Mouse (Mus musculus) small intestine, adult 2 months (tissue): Measurements from ENCODE around the gene Gcnt2. TPM values are rescaled to one million over a fixed set of nuclear protein-coding genes. Genes with fewer than 3 reads are reported as not detected.

ENCODE experiments used
- H3K27ac ChIP-seq: fragments of 200-500 bp; 2 replicates; pipeline ENCODE4 v1.5.1; 2012; ENCODE audit warnings: low read depth, low read length, control low read depth, inconsistent platforms; ENCODE audit not compliant: insufficient read depth
- H3K27me3 ChIP-seq: fragments of 200-500 bp; 2 replicates; pipeline ENCODE4 v1.6.1; 2012; ENCODE audit warnings: mild to moderate bottlenecking, moderate library complexity, low read length, inconsistent platforms; ENCODE audit not compliant: control insufficient read depth, insufficient read depth
- H3K36me3 ChIP-seq: fragments of 200-500 bp; 2 replicates; pipeline ENCODE4 v1.6.1; 2012; ENCODE audit warnings: mild to moderate bottlenecking, low read length, control low read depth, inconsistent platforms; ENCODE audit not compliant: control insufficient read depth, insufficient read depth
- H3K4me1 ChIP-seq: fragments of 200-500 bp; 2 replicates; pipeline ENCODE4 v1.6.1; 2012; ENCODE audit warnings: low read length, inconsistent platforms, mixed read lengths; ENCODE audit not compliant: control insufficient read depth, insufficient read depth, insufficient read length
- H3K4me3 ChIP-seq: fragments of 200-500 bp; 2 replicates; pipeline ENCODE4 v1.5.1; 2012; ENCODE audit warnings: low read depth, mild to moderate bottlenecking, control low read depth, inconsistent platforms, low read length, moderate library complexity
- CTCF ChIP-seq: fragments of 200-500 bp; IDR thresholded peaks from 2 replicates; pipeline ENCODE4 v1.5.1; 2012; ENCODE audit warnings: low read depth, mild to moderate bottlenecking, control low read depth, inconsistent platforms, low read length, moderate library complexity, mixed read lengths; ENCODE audit not compliant: insufficient replicate concordance, insufficient read length; ENCODE audit errors: extremely low read depth
- POLR2A ChIP-seq: fragments of 200-500 bp; IDR thresholded peaks from 2 replicates; pipeline ENCODE4 v1.6.1; 2012; ENCODE audit warnings: low read depth, mild to moderate bottlenecking, control low read depth, inconsistent platforms, low read length, moderate library complexity
- WGBS: fragments of 180-500 bp; shearing (Covaris S2); methylation state at CpG from one replicate; pipeline ENCODE4 v1.1.7; 2018; 5-methylcytosine and 5-hydroxymethylcytosine counted together
- polyA plus RNA-seq: library from polyadenylated mRNA; depleted of rRNA; stranded (reverse); fragments of >200 nt; gene quantifications from 2 replicates; pipeline ENCODE4 v1.2.3, GENCODE M21; 2012; rRNA removed

The Gcnt2 gene
- polyA plus RNA-seq, result 2.2 and 3.8 TPM in 2 replicates

DNA sequence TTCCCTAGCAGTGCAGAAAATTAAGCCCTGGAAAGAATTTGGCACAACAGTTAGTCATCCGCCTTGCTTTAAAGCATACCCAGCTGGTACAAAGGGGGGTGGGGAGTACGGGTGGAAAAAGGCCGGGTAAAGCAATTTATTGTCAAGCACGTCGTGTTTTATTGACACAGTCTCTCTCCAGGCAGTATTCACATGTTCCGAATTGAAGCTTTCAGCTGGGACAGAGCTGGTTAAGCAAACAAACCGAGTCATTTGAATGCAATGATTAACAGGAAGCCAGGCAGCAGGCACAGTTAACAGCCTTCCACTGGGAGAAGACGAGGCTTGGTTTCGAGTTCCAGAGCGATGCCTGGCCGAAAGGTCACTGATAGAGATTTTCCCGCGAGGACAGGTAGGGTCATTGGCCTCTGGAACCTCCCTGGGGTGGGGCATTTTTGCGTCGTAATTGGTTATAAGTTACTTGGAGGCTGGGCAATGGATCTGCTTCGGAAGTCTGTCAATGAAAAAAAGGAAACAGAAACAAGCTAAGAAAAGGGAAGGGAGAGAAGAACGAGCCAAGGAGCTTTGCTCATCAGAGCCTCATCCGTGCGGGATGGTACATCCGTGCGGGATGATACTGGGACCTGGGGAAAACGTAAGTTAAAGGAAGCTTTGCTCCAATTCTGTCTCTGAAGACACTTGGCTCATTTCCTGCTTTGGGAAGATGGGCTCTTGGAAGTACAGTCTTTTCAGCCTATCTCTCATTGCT lies at the start of gene Gcnt2:
Gcnt2 (plus strand) TSS at position 103 of the 748 bp plus-strand sequence.
- TF ChIP-seq CTCF, result no peak
- peak; percentile 56; the same call in 1 of the 2 replicates for TF ChIP-seq POLR2A
- 3% methylated on average over 22 of the region's 22 CpGs for WGBS
- Histone ChIP-seq H3K27me3 (no peaks in the 10 kb centered on the region), H3K36me3 (no peaks in the 10 kb centered on the region), H3K27ac (peak within 1 kb of the TSS; percentile 82), H3K4me1 (peaks cover 5% of the 10 kb centered on the region; the same call in 1 of the 2 replicates), H3K4me3 (peak within 1 kb of the TSS; percentile 67)

DNA sequence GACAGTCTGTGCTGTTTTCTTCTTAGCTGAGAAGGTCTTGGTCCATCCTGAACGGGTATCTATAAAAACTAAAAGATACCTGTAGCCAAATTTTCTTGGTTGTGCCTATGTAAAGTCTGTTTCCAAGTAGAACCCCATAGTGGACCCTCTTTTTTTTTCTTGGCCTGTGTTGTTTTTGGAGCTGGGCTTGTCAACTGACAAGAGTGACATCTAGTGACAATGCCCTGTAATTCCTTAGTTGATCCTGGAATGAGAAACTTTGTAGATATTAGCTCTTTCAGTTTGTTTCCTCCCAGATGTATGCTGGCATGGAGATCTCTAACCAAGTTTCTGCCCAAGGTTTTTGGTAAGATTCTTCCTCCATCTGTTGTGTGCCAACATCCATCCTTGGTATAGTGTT lies 38.9 kb upstream of the Gcnt2 start:
- Histone ChIP-seq H3K4me3 (no peak overlapping the region), H3K4me1 (no peaks in the 10 kb centered on the region), H3K27me3 (no peaks in the 10 kb centered on the region), H3K36me3 (no peaks in the 10 kb centered on the region), H3K27ac (no peak overlapping the region)
- TF ChIP-seq CTCF (no peak), POLR2A (no peak)
- WGBS, result 62% methylated on average over 1 of the region's 1 CpGs

DNA sequence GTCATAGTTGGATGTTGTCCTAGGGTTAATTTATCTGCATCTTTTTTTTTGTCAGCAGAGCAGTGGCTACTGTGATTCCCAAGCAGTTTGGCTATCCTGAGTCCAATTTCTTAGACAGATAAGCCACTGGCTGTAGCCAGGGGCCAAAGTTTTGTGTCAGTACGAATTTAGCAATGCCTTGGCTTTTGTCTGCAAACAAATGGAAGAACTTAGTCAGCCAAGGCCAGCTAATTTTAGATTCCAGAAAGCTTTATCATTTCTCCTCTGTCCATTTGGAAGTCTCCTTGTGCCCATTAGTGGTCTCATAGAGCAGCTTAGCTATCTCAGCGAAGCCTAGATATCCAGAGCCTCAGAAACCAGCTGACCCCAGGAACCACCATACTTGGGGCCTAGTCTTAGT lies 37.6 kb upstream of the Gcnt2 start:
- Histone ChIP-seq H3K36me3 (no peaks in the 10 kb centered on the region), H3K4me1 (no peaks in the 10 kb centered on the region), H3K4me3 (no peak overlapping the region), H3K27me3 (no peaks in the 10 kb centered on the region), H3K27ac (no peak overlapping the region)
- 76% methylated on average over 2 of the region's 2 CpGs for WGBS
- no peak for TF ChIP-seq POLR2A
- TF ChIP-seq CTCF, result no peak

- Histone ChIP-seq H3K36me3 (no peaks in the 10 kb centered on the region), H3K4me1 (peaks cover 2% of the 10 kb centered on the region; the same call in 1 of the 2 replicates), H3K27me3 (no peaks in the 10 kb centered on the region), H3K27ac (no peak overlapping the region), H3K4me3 (no peak overlapping the region)
- WGBS, result 22% methylated on average over 10 of the region's 10 CpGs
- TF ChIP-seq POLR2A (no peak), CTCF (no peak)
Observed at GRCm38 (mm10) chr13:40841146-40841787, 18.3 kb upstream of the Gcnt2 start.

GRCm38 (mm10) chr13:40842141-40842540 lies 17.4 kb upstream of the Gcnt2 start:
- Histone ChIP-seq H3K36me3 (no peaks in the 10 kb centered on the region), H3K27me3 (no peaks in the 10 kb centered on the region), H3K4me3 (no peak overlapping the region), H3K27ac (no peak overlapping the region), H3K4me1 (peaks cover 2% of the 10 kb centered on the region; the same call in 1 of the 2 replicates)
- WGBS, result 6% methylated on average over 1 of the region's 1 CpGs
- TF ChIP-seq POLR2A, result no peak
- no peak for TF ChIP-seq CTCF

GRCm38 (mm10) chr13:40843418-40844067 lies 16.0 kb upstream of the Gcnt2 start:
- no peaks in the 10 kb centered on the region for H3K36me3 ChIP-seq
- H3K27me3 ChIP-seq, result no peaks in the 10 kb centered on the region
- peaks cover 7% of the 10 kb centered on the region; the same call in 1 of the 2 replicates for H3K4me1 ChIP-seq
- H3K4me3 ChIP-seq, result no peak overlapping the region
- WGBS, result 15% methylated on average over 5 of the region's 5 CpGs
- H3K27ac ChIP-seq, result no peak overlapping the region
- TF ChIP-seq POLR2A (no peak), CTCF (peak; percentile 82; the same call in 1 of the 2 replicates)

DNA sequence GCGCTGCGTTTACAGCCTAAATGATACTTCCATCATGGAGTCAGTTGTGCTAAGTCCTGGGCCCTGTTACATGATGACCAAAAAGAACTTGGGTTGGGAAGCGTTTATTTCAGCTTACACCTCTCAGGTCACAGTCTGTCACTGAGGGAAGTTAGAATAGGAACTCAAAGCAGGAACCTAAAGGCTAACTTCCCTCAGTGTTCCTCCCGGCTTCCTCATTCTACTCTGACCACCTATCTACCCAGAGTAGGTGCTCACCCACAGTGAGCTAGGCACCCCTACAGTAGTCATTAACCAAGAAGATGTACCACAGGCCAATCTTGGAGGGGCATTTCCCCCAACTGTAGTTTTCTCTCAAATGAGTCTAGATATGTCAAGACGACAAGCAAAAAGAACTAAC lies 15.4 kb upstream of the Gcnt2 start:
- Histone ChIP-seq H3K27ac (no peak overlapping the region), H3K27me3 (no peaks in the 10 kb centered on the region), H3K4me1 (peaks cover 7% of the 10 kb centered on the region; the same call in 1 of the 2 replicates), H3K36me3 (no peaks in the 10 kb centered on the region), H3K4me3 (no peak overlapping the region)
- 92% methylated on average over 5 of the region's 5 CpGs for WGBS
- TF ChIP-seq CTCF, result no peak
- no peak for TF ChIP-seq POLR2A
